Mouse (Mus musculus): Measurements from ENCODE around the gene Spred3.
A peak's percentile ranks its signal among the peaks of the same experiment; 100 is the strongest.
"Not testable (repeated sequence)": the region's sequence is repeated elsewhere in the genome, so short reads cannot be mapped to it uniquely, and the experiment has no call there.

The Spred3 gene

GRCm38 (mm10) chr7:29169231-29170065, 763 bp downstream of the Spred3 start:
- peak; percentile 64 to 79 for DNase-seq (ENCODE audit: low spot score in 2 of 2)

- DNase-seq (ENCODE audit: low spot score in 2 of 2), result no peak
These were observed 1.4 kb downstream of the Spred3 start for GRCm38 (mm10) chr7:29168791-29169230.

GRCm38 (mm10) chr7:29168121-29168695, 2.0 kb downstream of the Spred3 start:
- no peak for DNase-seq (ENCODE audit: low spot score in 2 of 2)

GRCm38 (mm10) chr7:29167656-29168055, 2.6 kb downstream of the Spred3 start:
- no peak for DNase-seq (ENCODE audit: low spot score in 2 of 2)

- peak in 1 of 2 experiments; percentile 48 for DNase-seq (ENCODE audit: low spot score in 2 of 2)
These were observed 7.3 kb downstream of the Spred3 start for GRCm38 (mm10) chr7:29162750-29163525.

- DNase-seq (ENCODE audit: low spot score in 2 of 2), result no peak
These were observed 7.9 kb downstream of the Spred3 start for GRCm38 (mm10) chr7:29162294-29162693.

GRCm38 (mm10) chr7:29158264-29158663, 11.9 kb downstream of the Spred3 start:
- no peak for DNase-seq (ENCODE audit: low spot score in 2 of 2)

- DNase-seq (ENCODE audit: low spot score in 2 of 2), result peak; percentile 72 to 84
These were observed 14.1 kb downstream of the Spred3 start, which contains the start of gene Fam98c for GRCm38 (mm10) chr7:29155838-29156782. Fam98c (minus strand) TSS chr7:29156234.

- peak; percentile 85 to 88 for DNase-seq (ENCODE audit: low spot score in 2 of 2)
These were observed 14.9 kb downstream of the Spred3 start for GRCm38 (mm10) chr7:29155196-29155837.

- DNase-seq (ENCODE audit: low spot score in 2 of 2), result no peak
These were observed 16.0 kb downstream of the Spred3 start for GRCm38 (mm10) chr7:29154018-29154720.

GRCm38 (mm10) chr7:29151486-29151885, 18.7 kb downstream of the Spred3 start:
- no peak for DNase-seq (ENCODE audit: low spot score in 2 of 2)

GRCm38 (mm10) chr7:29148771-29149170, 21.4 kb downstream of the Spred3 start:
- DNase-seq (ENCODE audit: low spot score in 2 of 2), result no peak

- no peak for DNase-seq (ENCODE audit: low spot score in 2 of 2)
These were observed 23.4 kb downstream of the Spred3 start for GRCm38 (mm10) chr7:29146625-29147367.

GRCm38 (mm10) chr7:29144006-29144405, 26.2 kb downstream of the Spred3 start:
- no peak for DNase-seq (ENCODE audit: low spot score in 2 of 2)

GRCm38 (mm10) chr7:29141416-29141815, 28.8 kb downstream of the Spred3 start:
- DNase-seq (ENCODE audit: low spot score in 2 of 2), result no peak

- DNase-seq (ENCODE audit: low spot score in 2 of 2), result not testable (repeated sequence)
These were observed 31.0 kb downstream of the Spred3 start for GRCm38 (mm10) chr7:29139237-29139636.

- DNase-seq (ENCODE audit: low spot score in 2 of 2), result no peak
These were observed 32.8 kb downstream of the Spred3 start for GRCm38 (mm10) chr7:29137429-29137828.

GRCm38 (mm10) chr7:29134693-29135386, 35.4 kb downstream of the Spred3 start, which contains the start of gene Rasgrp4:
Rasgrp4 (plus strand) TSS chr7:29134851.
- DNase-seq (ENCODE audit: low spot score in 2 of 2), result no peak
